Mouse (Mus musculus) midbrain, embryonic 12.5 days (tissue): ENCODE results near the gene Ptk7. TPM values are rescaled to one million over a fixed set of nuclear protein-coding genes. Genes with fewer than 3 reads are reported as not detected.
A peak's percentile ranks its signal among the peaks of the same experiment; 100 is the strongest.

Experiments used
- ATAC-seq: fragments of 200-750 bp; cut with Nextera tagmentation; 2 replicates; pipeline ENCODE4 v1.8.0; 2017; ENCODE audit warnings: low read depth, moderate TSS enrichment, moderate library complexity; ENCODE audit not compliant: low FRiP score
- H3K27ac ChIP-seq: fragments of 300-500 bp; sonication (generic); replicated peaks from 2 replicates; pipeline ENCODE4 v1.5.1; 2016; ENCODE audit warnings: mild to moderate bottlenecking
- H3K27me3 ChIP-seq: fragments of 300-500 bp; sonication (generic); 2 replicates; pipeline ENCODE4 v1.6.1; 2016; ENCODE audit warnings: mild to moderate bottlenecking
- H3K36me3 ChIP-seq: fragments of 300-500 bp; sonication (generic); 2 replicates; pipeline ENCODE4 v1.6.1; 2016
- H3K4me1 ChIP-seq: fragments of 300-500 bp; sonication (generic); 2 replicates; pipeline ENCODE4 v1.6.1; 2016
- H3K4me2 ChIP-seq: fragments of 300-500 bp; sonication (generic); replicated peaks from 2 replicates; pipeline ENCODE4 v1.6.1; 2016; ENCODE audit warnings: mild to moderate bottlenecking, moderate library complexity
- H3K4me3 ChIP-seq: fragments of 300-500 bp; sonication (generic); 2 replicates; pipeline ENCODE4 v1.5.1; 2016; ENCODE audit warnings: mild to moderate bottlenecking
- H3K9ac ChIP-seq: fragments of 300-500 bp; sonication (generic); replicated peaks from 2 replicates; pipeline ENCODE4 v1.6.1; 2016; ENCODE audit warnings: mild to moderate bottlenecking, moderate library complexity
- H3K9me3 ChIP-seq: fragments of 300-500 bp; sonication (generic); 2 replicates; pipeline ENCODE4 v1.6.1; 2016; ENCODE audit warnings: mild to moderate bottlenecking
- WGBS: fragments of 180-500 bp; shearing (Covaris S2); methylation state at CpG from one replicate; pipeline ENCODE4 v1.1.7; 2016; 5-methylcytosine and 5-hydroxymethylcytosine counted together
- polyA plus RNA-seq: library from polyadenylated mRNA; unstranded; fragments of >200 nt; fragmentation: Nextera tagmentation; extraction: Ambion mirVana; gene quantifications from 2 replicates; pipeline ENCODE4 v1.2.1, GENCODE M21; 2016

Ptk7 gene
- polyA plus RNA-seq, 1 experiment from 2014 or later = 63.4 TPM

DNA sequence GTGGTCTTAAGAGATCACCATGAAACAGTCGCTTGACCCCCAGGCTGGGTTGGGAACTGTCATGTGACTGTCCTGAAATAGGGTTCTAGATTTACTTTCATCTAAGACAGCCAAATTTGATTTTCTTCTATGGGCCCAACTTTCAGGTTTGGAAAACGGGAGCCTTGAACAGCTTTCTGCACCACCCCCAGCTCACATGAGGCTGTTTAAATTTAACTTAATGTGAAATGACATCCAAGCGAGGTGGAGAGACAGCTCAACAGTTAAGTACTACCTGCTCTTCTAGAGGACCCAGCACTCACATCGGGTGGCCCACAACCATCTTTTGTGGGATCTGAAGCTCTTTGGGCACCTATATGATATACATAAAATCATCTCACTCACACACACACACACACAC is 30.3 kb downstream of the Ptk7 start:
- Histone ChIP-seq H3K36me3 (0 out of 2 replicates have a peak, but pooled peaks cover 6% of the 10 kb centered on the region), H3K27ac (no peak overlapping the region), H3K4me1 (peaks cover 13% of the 10 kb centered on the region), H3K4me2 (no peak overlapping the region), H3K4me3 (no peak overlapping the region), H3K9me3 (no peaks in the 10 kb centered on the region), H3K27me3 (no peaks in the 10 kb centered on the region), H3K9ac (no peak overlapping the region)
- 85% methylated on average over 4 of the region's 4 CpGs for WGBS
- ATAC-seq = no peak

DNA sequence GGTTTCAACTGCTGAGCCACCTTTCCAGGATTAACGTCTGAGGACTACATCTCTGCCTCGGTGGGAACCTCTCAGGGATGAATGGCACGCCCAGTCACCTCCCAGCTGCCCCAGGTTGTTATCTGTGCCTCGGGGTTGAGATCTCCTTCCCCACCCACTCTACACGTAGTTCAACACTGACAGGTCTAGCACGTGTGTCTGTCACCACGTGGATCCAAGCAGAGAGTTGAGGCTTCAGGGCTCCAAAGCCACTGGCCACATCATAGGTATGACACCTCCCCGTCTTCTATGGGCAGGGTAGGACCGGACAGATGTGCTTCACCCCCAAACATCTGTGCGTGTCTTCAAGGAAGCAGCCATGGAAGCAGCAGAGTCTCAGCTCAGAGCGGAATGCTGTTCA is 31.3 kb downstream of the Ptk7 start:
- H3K4me2 ChIP-seq = no peak overlapping the region
- H3K27ac ChIP-seq = no peak overlapping the region
- no peaks in the 10 kb centered on the region for H3K9me3 ChIP-seq
- ATAC-seq = no peak
- WGBS = 92% methylated on average over 11 of the region's 11 CpGs
- H3K9ac ChIP-seq = no peak overlapping the region
- no peaks in the 10 kb centered on the region for H3K27me3 ChIP-seq
- H3K36me3 ChIP-seq = 0 out of 2 replicates have a peak, but pooled peaks cover 6% of the 10 kb centered on the region
- peaks cover 13% of the 10 kb centered on the region for H3K4me1 ChIP-seq
- no peak overlapping the region for H3K4me3 ChIP-seq

DNA sequence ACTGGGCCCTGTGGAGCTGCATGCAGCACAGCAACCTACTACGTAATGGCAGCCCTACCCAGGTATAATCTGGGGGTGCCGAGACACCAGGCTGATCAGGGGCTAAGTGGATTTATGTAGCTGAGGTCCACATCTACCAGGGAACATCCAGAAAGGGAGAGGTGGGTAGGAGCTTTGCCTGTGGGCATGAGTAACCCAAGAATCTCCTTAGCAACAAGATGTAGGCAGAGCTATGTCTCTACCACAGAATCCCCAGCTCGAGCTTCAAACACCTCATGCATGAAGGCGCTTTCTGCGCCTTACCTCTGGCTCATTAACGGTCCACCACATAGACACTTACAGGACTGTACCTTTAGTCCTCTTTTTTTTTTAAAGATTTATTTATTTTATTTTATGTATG is 34.0 kb downstream of the Ptk7 start:
- Histone ChIP-seq H3K36me3 (peaks cover 12% of the 10 kb centered on the region), H3K27me3 (no peaks in the 10 kb centered on the region), H3K4me2 (no peak overlapping the region), H3K4me1 (peaks cover 13% of the 10 kb centered on the region), H3K9me3 (no peaks in the 10 kb centered on the region), H3K27ac (peak overlapping the region; percentile 35), H3K9ac (no peak overlapping the region), H3K4me3 (no peak overlapping the region)
- ATAC-seq = no peak
- WGBS = 77% methylated on average over 6 of the region's 6 CpGs

DNA sequence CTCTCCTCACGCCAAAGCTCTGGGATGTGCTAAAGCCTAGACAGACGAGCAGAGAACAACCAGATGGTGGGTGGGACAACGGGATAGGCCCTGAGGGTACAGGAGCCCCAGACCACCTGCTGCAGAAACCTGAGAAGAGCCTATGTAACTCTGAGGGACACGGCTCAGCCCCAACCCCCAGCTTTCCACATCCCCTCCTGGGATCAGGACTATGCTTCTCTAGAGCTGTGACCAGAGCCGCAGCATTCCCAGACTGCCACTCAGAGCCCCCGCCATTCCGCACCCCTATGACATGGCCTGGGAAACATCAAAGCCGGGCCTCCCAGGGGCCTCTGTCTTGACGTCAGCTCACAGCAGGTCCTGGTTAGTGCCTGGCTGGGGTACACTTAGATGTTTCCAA is 34.7 kb downstream of the Ptk7 start:
- no peak overlapping the region for H3K4me2 ChIP-seq
- H3K4me1 ChIP-seq = peaks cover 13% of the 10 kb centered on the region
- H3K27me3 ChIP-seq = no peaks in the 10 kb centered on the region
- H3K36me3 ChIP-seq = peaks cover 20% of the 10 kb centered on the region
- H3K27ac ChIP-seq = peak overlapping the region; percentile 35; the same call in 1 of the 2 replicates
- no peak overlapping the region for H3K4me3 ChIP-seq
- no peak for ATAC-seq
- WGBS = 51% methylated on average over 9 of the region's 9 CpGs
- no peaks in the 10 kb centered on the region for H3K9me3 ChIP-seq
- no peak overlapping the region for H3K9ac ChIP-seq

DNA sequence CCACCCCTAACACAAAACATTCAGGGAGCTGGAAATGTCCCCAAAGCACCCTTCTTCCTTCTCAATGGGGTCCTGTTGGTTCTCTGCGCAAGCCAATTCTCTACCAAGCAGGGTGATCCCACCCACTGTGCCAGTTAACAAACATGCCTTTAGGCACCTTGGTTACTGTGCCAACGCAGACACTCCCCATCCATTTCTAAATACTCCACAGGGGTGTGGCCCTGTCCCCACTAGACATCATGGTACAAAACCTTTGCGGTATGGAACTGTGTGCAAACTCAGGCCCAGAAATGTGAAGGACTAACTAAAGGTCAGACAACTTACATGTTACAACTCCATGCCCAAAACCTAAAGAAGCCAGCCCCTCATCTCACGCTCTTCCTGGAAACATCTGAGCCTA is 36.2 kb downstream of the Ptk7 start:
- no peak overlapping the region for H3K4me2 ChIP-seq
- H3K4me3 ChIP-seq = no peak overlapping the region
- 94% methylated on average over 4 of the region's 4 CpGs for WGBS
- no peaks in the 10 kb centered on the region for H3K27me3 ChIP-seq
- H3K27ac ChIP-seq = no peak overlapping the region
- peaks cover 9% of the 10 kb centered on the region for H3K4me1 ChIP-seq
- peaks cover 26% of the 10 kb centered on the region for H3K36me3 ChIP-seq
- ATAC-seq = no peak
- no peak overlapping the region for H3K9ac ChIP-seq
- H3K9me3 ChIP-seq = no peaks in the 10 kb centered on the region

DNA sequence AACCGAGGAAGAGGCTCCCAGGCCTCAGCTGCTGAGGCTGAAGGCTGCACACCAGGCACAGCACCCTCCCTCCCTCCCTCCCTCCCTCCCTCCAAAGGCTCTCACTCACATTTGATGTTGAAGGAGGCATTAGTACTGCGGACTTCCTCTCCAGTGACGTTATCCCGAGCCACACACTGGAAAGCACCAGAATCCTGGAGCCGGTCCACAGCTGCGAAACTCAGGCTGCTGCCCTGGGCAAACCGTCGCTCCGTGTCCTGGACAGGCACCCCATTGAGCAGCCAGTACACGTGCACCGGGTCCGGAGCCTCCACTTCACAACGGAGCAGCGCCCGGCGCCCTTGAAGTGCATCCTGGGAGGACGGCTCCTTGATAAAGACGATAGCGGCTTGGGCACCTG is 37.9 kb downstream of the Ptk7 start:
- no peak overlapping the region for H3K27ac ChIP-seq
- no peaks in the 10 kb centered on the region for H3K27me3 ChIP-seq
- peaks cover 9% of the 10 kb centered on the region for H3K4me1 ChIP-seq
- WGBS = 89% methylated on average over 19 of the region's 19 CpGs
- H3K4me3 ChIP-seq = no peak overlapping the region
- no peaks in the 10 kb centered on the region for H3K9me3 ChIP-seq
- no peak overlapping the region for H3K4me2 ChIP-seq
- H3K36me3 ChIP-seq = peaks cover 34% of the 10 kb centered on the region
- ATAC-seq = no peak
- no peak overlapping the region for H3K9ac ChIP-seq

DNA sequence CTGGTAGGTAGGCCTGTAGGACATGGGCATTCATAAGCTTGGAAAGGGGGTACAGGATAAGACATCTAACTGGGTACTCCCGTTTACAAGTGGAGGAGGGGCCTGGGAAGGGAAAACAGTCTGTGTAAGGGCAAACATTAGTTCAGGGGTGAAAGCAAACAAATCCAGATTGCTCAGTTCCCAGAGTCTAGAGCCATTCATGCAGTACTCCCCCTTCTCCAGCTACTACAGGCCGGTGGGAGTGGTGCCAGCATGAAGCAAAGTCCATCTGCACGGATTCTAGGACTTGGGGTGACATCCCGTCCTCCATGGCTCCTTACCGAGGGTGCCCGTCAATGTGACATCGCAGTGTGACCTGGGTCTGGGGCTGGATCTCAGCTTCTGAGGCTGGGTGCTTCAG is 38.9 kb downstream of the Ptk7 start:
- Histone ChIP-seq H3K27ac (no peak overlapping the region), H3K4me3 (no peak overlapping the region), H3K4me2 (no peak overlapping the region), H3K27me3 (no peaks in the 10 kb centered on the region), H3K36me3 (peaks cover 44% of the 10 kb centered on the region), H3K9me3 (no peaks in the 10 kb centered on the region), H3K4me1 (peaks cover 9% of the 10 kb centered on the region), H3K9ac (no peak overlapping the region)
- WGBS = 89% methylated on average over 7 of the region's 7 CpGs
- ATAC-seq = no peak

- Histone ChIP-seq H3K4me2 (no peak overlapping the region), H3K9me3 (no peaks in the 10 kb centered on the region), H3K27ac (no peak overlapping the region), H3K27me3 (no peaks in the 10 kb centered on the region), H3K9ac (no peak overlapping the region), H3K36me3 (peaks cover 48% of the 10 kb centered on the region), H3K4me3 (no peak overlapping the region), H3K4me1 (peaks cover 4% of the 10 kb centered on the region)
- no peak for ATAC-seq
- WGBS = 93% methylated on average over 16 of the region's 16 CpGs
Measured at GRCm38 (mm10) chr17:46589635-46590314, 39.5 kb downstream of the Ptk7 start.

DNA sequence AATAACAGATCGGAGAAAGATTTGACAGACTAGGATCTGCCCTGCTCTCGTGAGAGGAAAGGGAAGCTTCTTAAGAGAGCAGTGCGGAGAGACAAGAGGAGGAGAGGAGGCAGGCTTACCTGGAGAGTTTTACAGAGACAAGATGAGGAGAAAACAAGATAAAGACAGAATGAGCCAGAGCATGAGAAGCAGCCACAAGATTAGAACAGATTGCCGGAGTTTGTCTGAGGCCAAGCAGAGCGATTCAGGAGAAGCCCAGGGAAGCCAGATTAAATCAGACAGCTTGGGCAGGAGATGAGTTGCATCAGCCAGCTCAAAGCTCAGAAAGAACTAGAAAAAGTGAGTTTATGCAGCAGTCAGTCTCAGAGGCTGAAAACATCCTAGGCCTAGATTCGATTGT is 40.4 kb downstream of the Ptk7 start:
- WGBS = 94% methylated on average over 6 of the region's 6 CpGs
- H3K36me3 ChIP-seq = peaks cover 52% of the 10 kb centered on the region
- ATAC-seq = no peak

GRCm38 (mm10) chr17:46588173-46588572 is 41.1 kb downstream of the Ptk7 start:
- Histone ChIP-seq H3K9me3 (no peaks in the 10 kb centered on the region), H3K4me2 (no peak overlapping the region), H3K36me3 (peaks cover 52% of the 10 kb centered on the region), H3K9ac (no peak overlapping the region), H3K4me1 (no peaks in the 10 kb centered on the region), H3K27ac (no peak overlapping the region), H3K27me3 (no peaks in the 10 kb centered on the region), H3K4me3 (no peak overlapping the region)
- no peak for ATAC-seq
- WGBS = 86% methylated on average over 9 of the region's 9 CpGs

More for the DNA sequence above, 40.4 kb downstream of the Ptk7 start:
- no peaks in the 10 kb centered on the region for H3K4me1 ChIP-seq
- no peak overlapping the region for H3K4me3 ChIP-seq
- H3K9me3 ChIP-seq = no peaks in the 10 kb centered on the region
- H3K4me2 ChIP-seq = no peak overlapping the region
- H3K9ac ChIP-seq = no peak overlapping the region
- H3K27me3 ChIP-seq = no peaks in the 10 kb centered on the region
- H3K27ac ChIP-seq = no peak overlapping the region

DNA sequence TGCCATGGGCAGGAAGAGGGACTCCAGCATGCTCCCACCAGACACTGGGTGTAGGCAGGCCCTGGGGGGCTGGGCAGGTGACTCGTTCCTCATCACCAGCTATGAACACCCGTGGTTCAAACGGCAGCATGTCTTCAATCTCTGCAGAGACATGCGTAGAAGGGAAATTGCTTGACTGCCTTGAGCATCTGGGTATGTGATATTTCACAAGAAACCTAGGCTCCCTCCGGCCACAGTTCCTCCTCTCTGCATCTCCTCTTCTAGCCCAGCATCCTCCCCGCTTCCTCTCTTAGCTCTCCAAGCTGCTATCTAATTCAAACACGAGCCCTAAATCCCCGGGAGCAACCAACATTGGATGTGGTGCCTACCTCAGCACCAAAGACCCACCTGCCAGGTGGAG is 43.0 kb downstream of the Ptk7 start:
- 93% methylated on average over 8 of the region's 8 CpGs for WGBS
- Histone ChIP-seq H3K4me2 (no peak overlapping the region), H3K4me3 (no peak overlapping the region), H3K9me3 (no peaks in the 10 kb centered on the region), H3K36me3 (peaks cover 66% of the 10 kb centered on the region), H3K27ac (no peak overlapping the region), H3K9ac (no peak overlapping the region), H3K27me3 (no peaks in the 10 kb centered on the region), H3K4me1 (no peaks in the 10 kb centered on the region)
- no peak for ATAC-seq

DNA sequence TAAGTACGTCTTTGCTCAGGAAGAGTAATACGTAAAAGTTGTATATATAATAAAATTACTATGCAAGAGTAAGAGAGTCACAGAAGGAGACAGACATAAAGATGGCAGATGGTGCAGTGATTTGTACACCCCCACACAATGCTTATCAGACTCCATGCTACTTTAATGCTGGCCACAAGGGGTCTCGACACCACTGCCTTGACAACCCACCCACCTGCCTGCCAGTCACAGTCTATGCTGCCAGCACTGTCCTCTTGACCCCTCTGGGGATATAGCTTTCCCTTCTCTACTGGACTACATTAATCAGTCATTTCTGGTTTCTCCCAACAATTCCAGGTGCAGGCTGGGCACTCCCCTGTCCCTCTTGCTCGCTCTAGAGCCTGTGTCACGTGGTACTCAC is 50.7 kb downstream of the Ptk7 start:
- Histone ChIP-seq H3K27me3 (no peaks in the 10 kb centered on the region), H3K4me2 (no peak overlapping the region), H3K4me1 (no peaks in the 10 kb centered on the region), H3K27ac (no peak overlapping the region), H3K36me3 (peaks cover 80% of the 10 kb centered on the region), H3K9ac (no peak overlapping the region), H3K4me3 (no peak overlapping the region), H3K9me3 (0 out of 2 replicates have a peak, but pooled peaks cover 3% of the 10 kb centered on the region)
- ATAC-seq = no peak
- 85% methylated on average over 5 of the region's 5 CpGs for WGBS

DNA sequence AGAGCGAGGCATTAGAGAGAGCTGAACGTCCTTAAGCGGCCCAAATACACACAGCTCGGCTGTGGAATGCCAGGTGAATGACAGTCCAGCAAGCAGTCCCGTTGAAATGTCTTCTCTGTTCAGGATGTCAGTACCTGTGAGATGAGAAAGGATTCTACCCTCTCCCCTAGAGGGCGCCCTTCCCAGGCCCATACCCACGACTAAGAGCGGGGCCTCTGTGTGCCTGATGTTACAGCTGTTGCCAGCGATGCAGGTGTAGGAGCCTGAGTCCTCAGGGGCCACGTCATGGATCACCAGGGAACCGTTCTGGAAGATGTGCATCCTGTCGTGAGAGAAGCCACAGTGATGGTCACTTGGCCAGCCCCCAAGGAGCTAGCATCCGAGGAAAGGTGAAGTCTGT is 53.2 kb downstream of the Ptk7 start:
- Histone ChIP-seq H3K4me1 (no peaks in the 10 kb centered on the region), H3K27me3 (no peaks in the 10 kb centered on the region), H3K4me3 (no peak overlapping the region), H3K9me3 (0 out of 2 replicates have a peak, but pooled peaks cover 3% of the 10 kb centered on the region), H3K27ac (no peak overlapping the region), H3K4me2 (no peak overlapping the region), H3K9ac (no peak overlapping the region), H3K36me3 (peaks cover 86% of the 10 kb centered on the region)
- 91% methylated on average over 13 of the region's 13 CpGs for WGBS
- no peak for ATAC-seq
